Mouse (Mus musculus): ENCODE measurements at regions not wholly inside any gene's neighbourhood (a gene's known extent, or its start where the extent isn't known, plus 50 kb on each side); places are given as distances from the start of the nearest gene placed in this dataset.

DNA sequence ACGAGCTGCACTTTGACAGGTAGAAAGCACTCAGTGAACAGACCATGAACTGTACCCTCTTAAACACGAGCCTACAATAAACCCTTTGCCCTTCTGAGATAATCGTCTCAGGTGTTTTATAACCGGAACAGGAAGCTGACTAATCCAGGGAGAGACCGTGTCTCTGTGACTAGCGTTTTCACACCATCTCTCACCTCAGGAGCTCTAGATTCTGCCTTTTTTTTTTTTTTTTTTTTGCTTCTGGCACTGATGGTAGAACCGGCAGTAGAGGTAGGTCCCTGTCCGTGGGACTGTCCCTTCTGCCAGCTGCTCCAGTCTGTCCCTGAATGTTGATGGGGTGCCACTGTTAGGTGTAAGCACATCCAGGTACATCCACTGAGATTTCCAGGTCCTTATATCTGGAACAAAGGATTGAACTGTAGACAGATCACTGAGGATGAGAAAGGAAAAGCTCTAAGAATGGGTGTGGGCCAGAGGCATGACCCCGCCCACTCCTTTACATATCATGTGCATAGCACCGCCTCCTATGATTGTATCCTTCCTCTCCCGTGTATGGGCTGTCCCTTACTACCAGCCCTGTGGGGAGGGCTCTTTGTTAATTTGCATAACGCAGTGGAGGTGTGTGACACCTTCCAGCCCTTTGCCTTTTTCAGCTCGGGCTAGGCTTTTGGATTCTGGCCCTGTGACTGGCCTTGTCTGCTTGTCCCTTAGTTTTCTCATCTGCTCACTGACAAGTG, 70.7 kb upstream of the Lrpap1 start:
- DNase-seq (ENCODE audit: low spot score) (no peak), ATAC-seq (ENCODE audit: extremely low read depth, insufficient number of reproducible peaks, low FRiP score, poor library complexity, severe bottlenecking) (no peak)
- no peaks in the 10 kb centered on the region for H3K9me3 ChIP-seq (replicated peaks)
- no peak overlapping the region for H3K4me3 ChIP-seq (ENCODE audit: low read depth, low read length)
- no peak for TF ChIP-seq POLR2AphosphoS5 (IDR thresholded peaks at IDR 0.05; ENCODE audit: insufficient replicate concordance, low read depth, low read length)
- no peaks in the 10 kb centered on the region for H3K36me3 ChIP-seq (replicated peaks)
- H3K27me3 ChIP-seq (ENCODE audit: insufficient read depth, low read length): no peaks in the 10 kb centered on the region; the same call in 1 of the 2 replicates
- H3K4me1 ChIP-seq (ENCODE audit: insufficient read depth, low read depth, low read length): no peaks in the 10 kb centered on the region

DNA sequence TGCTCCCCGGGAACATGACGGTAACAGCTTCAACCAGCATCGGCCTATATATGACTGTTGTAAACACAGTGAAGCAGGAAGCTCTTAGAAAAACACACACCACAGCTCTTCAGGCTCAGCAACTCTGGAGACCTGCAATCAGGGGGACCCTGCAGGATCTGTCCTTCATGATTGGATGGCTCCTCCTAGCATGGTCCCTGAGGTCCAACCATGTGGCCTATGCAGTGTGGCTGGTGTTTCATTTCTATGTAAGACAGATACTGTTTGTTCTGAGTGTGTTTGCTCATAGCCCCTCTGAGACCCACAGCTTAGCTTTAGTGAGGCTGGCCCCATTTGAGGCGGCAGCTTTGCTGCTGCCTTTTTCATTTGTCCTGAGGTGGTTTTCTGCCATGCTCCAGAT, 68.8 kb upstream of the Lrpap1 start:
- DNase-seq (ENCODE audit: low spot score): no peak
- TF ChIP-seq CTCF (IDR thresholded peaks at IDR 0.05; ENCODE audit: low read depth, low read length) (no peak), GATA2 (IDR thresholded peaks at IDR 0.05; ENCODE audit: borderline replicate concordance, low read depth, low read length) (no peak), POLR2AphosphoS5 (IDR thresholded peaks at IDR 0.05; ENCODE audit: insufficient replicate concordance, low read depth, low read length) (no peak), TAL1 (conservative IDR thresholded peaks at IDR 0.05; ENCODE audit: low read depth, low read length) (no peak), GATA1 (IDR thresholded peaks at IDR 0.05; ENCODE audit: borderline replicate concordance, low read length) (no peak)
- no peaks in the 10 kb centered on the region for H3K36me3 ChIP-seq (replicated peaks)
- no peaks in the 10 kb centered on the region for H3K9me3 ChIP-seq (replicated peaks)
- no peaks in the 10 kb centered on the region for H3K4me1 ChIP-seq (ENCODE audit: insufficient read depth, low read depth, low read length)
- ATAC-seq (ENCODE audit: extremely low read depth, insufficient number of reproducible peaks, low FRiP score, poor library complexity, severe bottlenecking): no peak
- H3K27me3 ChIP-seq (ENCODE audit: insufficient read depth, low read length): peaks cover 2% of the 10 kb centered on the region; the same call in 1 of the 2 replicates
- H3K4me3 ChIP-seq (ENCODE audit: low read depth, low read length): no peak overlapping the region

DNA sequence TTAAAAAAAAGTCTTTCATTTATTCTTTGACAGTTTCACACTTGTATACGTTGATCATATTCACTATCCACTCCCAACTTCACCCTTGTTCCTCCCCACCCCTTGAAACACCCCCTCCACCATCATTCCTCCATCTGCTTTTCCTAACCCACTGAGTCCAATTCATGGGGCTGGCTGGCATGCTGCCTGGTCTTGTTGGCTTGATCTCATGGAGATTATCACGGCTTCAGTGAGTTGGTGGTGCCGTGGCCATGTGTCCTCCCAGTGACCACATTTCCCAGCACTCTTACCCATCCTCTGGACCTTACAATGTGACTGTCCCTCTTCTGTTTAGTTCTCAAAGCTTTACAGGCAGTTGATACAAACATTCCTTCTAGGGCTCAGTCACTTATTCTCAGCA, 65.8 kb upstream of the Lrpap1 start:
- Histone ChIP-seq H3K36me3 (replicated peaks) (no peaks in the 10 kb centered on the region), H3K27me3 (ENCODE audit: insufficient read depth, low read length) (peaks cover 2% of the 10 kb centered on the region; the same call in 1 of the 2 replicates), H3K4me3 (ENCODE audit: low read depth, low read length) (no peak overlapping the region), H3K9me3 (replicated peaks) (no peaks in the 10 kb centered on the region), H3K4me1 (ENCODE audit: insufficient read depth, low read depth, low read length) (no peaks in the 10 kb centered on the region)
- ATAC-seq (ENCODE audit: extremely low read depth, insufficient number of reproducible peaks, low FRiP score, poor library complexity, severe bottlenecking) (no peak), DNase-seq (ENCODE audit: low spot score) (no peak)
- TF ChIP-seq GATA1 (IDR thresholded peaks at IDR 0.05; ENCODE audit: borderline replicate concordance, low read length) (no peak), GATA2 (IDR thresholded peaks at IDR 0.05; ENCODE audit: borderline replicate concordance, low read depth, low read length) (no peak), POLR2AphosphoS5 (IDR thresholded peaks at IDR 0.05; ENCODE audit: insufficient replicate concordance, low read depth, low read length) (no peak), TAL1 (conservative IDR thresholded peaks at IDR 0.05; ENCODE audit: low read depth, low read length) (no peak), CTCF (IDR thresholded peaks at IDR 0.05; ENCODE audit: low read depth, low read length) (no peak)

DNA sequence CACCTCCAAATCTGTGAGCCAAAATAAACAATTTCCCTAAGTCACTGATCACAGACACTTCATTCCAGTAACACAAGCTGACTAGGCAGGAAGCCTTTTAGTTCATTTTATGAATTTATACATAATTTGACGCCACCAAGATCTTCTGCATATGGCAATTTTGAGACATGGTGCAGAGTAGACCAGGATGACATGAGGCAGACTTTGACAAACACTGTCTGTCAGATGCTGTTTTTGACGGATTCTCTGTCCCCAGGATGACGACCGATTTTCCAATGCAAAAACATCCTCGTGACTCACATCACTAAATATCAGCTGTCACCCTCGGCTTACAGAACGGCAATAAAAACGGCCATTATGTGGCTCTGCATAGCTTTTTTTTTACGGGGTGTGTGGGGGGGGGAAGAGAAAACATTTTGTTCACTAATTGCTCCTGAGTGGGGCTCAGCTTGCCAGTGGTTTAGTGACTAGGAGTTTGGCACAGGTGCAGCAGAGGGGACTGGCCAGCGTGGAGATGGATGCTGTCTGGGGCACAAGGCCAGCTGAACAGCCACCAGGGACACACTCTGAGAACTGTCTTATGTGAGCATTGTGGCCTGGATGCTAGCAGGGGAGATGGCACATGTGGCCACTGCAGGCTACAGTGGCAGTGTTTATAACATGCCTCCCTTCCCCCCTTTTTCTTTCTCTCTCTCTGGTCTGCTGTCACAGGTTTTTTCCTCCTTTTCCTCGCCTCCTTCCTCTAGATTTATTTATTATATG, 65.0 kb upstream of the Lrpap1 start:
- no peak for TF ChIP-seq CTCF (IDR thresholded peaks at IDR 0.05; ENCODE audit: low read depth, low read length)
- no peak for TF ChIP-seq GATA2 (IDR thresholded peaks at IDR 0.05; ENCODE audit: borderline replicate concordance, low read depth, low read length)
- no peak for TF ChIP-seq TAL1 (conservative IDR thresholded peaks at IDR 0.05; ENCODE audit: low read depth, low read length)
- no peak for TF ChIP-seq POLR2AphosphoS5 (IDR thresholded peaks at IDR 0.05; ENCODE audit: insufficient replicate concordance, low read depth, low read length)
- no peak for TF ChIP-seq GATA1 (IDR thresholded peaks at IDR 0.05; ENCODE audit: borderline replicate concordance, low read length)
- DNase-seq (ENCODE audit: low spot score) (no peak), ATAC-seq (ENCODE audit: extremely low read depth, insufficient number of reproducible peaks, low FRiP score, poor library complexity, severe bottlenecking) (no peak)
- Histone ChIP-seq H3K4me3 (ENCODE audit: low read depth, low read length) (no peak overlapping the region), H3K27me3 (ENCODE audit: insufficient read depth, low read length) (peaks cover 2% of the 10 kb centered on the region; the same call in 1 of the 2 replicates), H3K9me3 (replicated peaks) (no peaks in the 10 kb centered on the region), H3K4me1 (ENCODE audit: insufficient read depth, low read depth, low read length) (peaks cover 7% of the 10 kb centered on the region), H3K36me3 (replicated peaks) (no peaks in the 10 kb centered on the region)

DNA sequence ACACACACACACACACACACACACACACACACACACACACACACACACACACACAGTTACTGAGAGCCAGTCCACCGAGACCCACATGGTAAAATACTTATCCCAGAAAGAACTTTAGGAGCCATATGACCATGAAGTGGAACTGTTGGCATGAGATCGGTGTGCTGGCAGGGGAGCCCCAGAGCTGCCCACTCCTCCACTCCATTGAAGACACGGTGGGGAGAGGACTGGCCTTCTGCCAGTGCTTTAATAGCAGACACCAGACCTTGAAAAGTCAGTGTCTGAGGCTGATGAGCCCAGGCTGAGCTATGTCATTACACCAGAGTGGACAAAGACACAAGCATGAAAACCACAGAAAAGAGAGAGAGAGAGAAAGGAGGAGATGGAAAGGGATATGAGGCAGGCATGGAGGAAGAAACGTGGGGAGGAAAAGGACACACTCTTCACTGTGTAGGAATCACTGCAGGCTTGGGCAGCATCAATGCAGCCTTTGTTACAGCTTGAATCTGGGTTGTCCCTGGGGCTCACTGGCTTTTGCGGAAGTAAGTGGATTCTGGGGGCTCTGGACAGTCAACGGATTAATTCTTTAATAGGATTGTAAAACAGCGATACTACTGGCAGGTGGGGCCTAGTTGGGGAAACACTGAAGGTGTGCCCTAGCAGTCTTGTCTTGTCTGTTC, 64.2 kb upstream of the Lrpap1 start:
- peaks cover 10% of the 10 kb centered on the region for H3K4me1 ChIP-seq (ENCODE audit: insufficient read depth, low read depth, low read length)
- no peaks in the 10 kb centered on the region for H3K9me3 ChIP-seq (replicated peaks)
- TF ChIP-seq TAL1 (conservative IDR thresholded peaks at IDR 0.05; ENCODE audit: low read depth, low read length) (no peak), GATA2 (IDR thresholded peaks at IDR 0.05; ENCODE audit: borderline replicate concordance, low read depth, low read length) (no peak), POLR2AphosphoS5 (IDR thresholded peaks at IDR 0.05; ENCODE audit: insufficient replicate concordance, low read depth, low read length) (no peak), CTCF (IDR thresholded peaks at IDR 0.05; ENCODE audit: low read depth, low read length) (no peak), GATA1 (IDR thresholded peaks at IDR 0.05; ENCODE audit: borderline replicate concordance, low read length) (no peak)
- no peak overlapping the region for H3K4me3 ChIP-seq (ENCODE audit: low read depth, low read length)
- H3K36me3 ChIP-seq (replicated peaks): no peaks in the 10 kb centered on the region
- ATAC-seq (ENCODE audit: extremely low read depth, insufficient number of reproducible peaks, low FRiP score, poor library complexity, severe bottlenecking) (no peak), DNase-seq (ENCODE audit: low spot score) (no peak)
- H3K27me3 ChIP-seq (ENCODE audit: insufficient read depth, low read length): peaks cover 6% of the 10 kb centered on the region; the same call in 1 of the 2 replicates

DNA sequence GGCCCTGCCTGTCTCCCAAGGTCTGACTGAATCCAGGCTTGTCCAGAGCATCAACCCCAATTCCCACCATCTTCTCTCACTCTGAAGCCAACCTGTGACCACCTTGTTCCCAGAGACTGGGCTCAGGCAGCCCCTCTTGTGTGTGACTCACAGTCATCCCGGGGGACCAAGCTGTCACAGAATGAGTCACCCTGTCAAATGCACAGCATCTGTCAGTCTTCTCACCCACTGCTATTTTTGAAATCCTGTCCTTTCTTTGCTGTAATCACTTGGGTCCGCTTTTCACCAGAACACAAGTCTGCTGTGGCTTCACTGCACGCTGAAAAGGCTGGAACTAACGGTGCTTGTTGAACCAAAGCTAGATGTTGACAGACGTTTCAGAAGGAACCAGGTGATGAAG, 63.3 kb upstream of the Lrpap1 start:
- Histone ChIP-seq H3K36me3 (replicated peaks) (no peaks in the 10 kb centered on the region), H3K9me3 (replicated peaks) (no peaks in the 10 kb centered on the region), H3K4me3 (ENCODE audit: low read depth, low read length) (no peak overlapping the region), H3K27me3 (ENCODE audit: insufficient read depth, low read length) (peaks cover 6% of the 10 kb centered on the region; the same call in 1 of the 2 replicates), H3K4me1 (ENCODE audit: insufficient read depth, low read depth, low read length) (peaks cover 10% of the 10 kb centered on the region)
- ATAC-seq (ENCODE audit: extremely low read depth, insufficient number of reproducible peaks, low FRiP score, poor library complexity, severe bottlenecking): no peak
- no peak for DNase-seq (ENCODE audit: low spot score)
- no peak for TF ChIP-seq TAL1 (conservative IDR thresholded peaks at IDR 0.05; ENCODE audit: low read depth, low read length)

Measured in G1E (cell line).